Mouse (Mus musculus) embryo, embryonic 10.5 days (tissue): ENCODE measurements at regions not wholly inside any gene's neighbourhood (a gene's known extent, or its start where the extent isn't known, plus 50 kb on each side); places are given as distances from the start of the nearest gene placed in this dataset.

Experiments
- DNase-seq: peaks from one replicate; pipeline ENCODE4 v3.0.0-alpha.2; 2015; ENCODE audit warnings: low spot score

DNA sequence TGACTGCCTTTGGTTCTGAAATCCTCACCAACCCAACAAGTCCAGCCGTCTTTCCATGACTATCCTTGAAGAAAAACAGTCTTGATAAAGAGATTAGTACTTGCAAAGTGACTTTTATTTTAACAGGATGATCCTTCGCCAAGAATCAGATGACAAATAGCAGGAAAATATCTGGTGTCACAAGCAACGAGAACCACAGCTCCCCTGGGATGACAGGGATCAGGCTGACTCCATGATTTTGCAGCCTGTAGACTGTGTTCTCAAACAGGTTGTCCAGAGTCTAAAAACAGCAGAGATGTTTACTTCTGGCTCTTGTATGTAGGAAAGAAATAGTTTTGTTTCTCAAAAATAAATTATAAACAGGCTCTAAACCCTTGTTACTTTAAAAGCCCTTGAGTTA lies 63.3 kb downstream of the Tmem18 start:
- DNase-seq = no peak

DNA sequence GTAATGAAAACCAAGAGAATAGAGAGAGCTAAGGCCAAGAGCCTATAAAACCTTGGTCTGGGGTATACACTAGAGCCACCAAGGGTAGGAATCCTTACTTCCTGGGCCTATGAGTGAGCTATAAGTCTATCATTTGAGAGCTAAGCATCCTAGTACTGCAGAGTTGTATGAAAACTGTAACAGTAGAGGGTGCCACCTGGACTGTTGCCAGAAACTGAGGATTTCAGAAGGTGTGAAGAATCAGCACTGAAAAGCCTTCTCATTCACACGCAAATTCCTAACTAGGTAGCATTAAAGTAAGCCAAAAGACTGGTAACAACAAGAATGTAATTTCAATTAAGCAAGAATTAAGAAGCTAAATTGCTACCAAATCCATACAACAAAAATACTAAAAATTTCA lies 67.3 kb downstream of the Tmem18 start:
- no peak for DNase-seq

DNA sequence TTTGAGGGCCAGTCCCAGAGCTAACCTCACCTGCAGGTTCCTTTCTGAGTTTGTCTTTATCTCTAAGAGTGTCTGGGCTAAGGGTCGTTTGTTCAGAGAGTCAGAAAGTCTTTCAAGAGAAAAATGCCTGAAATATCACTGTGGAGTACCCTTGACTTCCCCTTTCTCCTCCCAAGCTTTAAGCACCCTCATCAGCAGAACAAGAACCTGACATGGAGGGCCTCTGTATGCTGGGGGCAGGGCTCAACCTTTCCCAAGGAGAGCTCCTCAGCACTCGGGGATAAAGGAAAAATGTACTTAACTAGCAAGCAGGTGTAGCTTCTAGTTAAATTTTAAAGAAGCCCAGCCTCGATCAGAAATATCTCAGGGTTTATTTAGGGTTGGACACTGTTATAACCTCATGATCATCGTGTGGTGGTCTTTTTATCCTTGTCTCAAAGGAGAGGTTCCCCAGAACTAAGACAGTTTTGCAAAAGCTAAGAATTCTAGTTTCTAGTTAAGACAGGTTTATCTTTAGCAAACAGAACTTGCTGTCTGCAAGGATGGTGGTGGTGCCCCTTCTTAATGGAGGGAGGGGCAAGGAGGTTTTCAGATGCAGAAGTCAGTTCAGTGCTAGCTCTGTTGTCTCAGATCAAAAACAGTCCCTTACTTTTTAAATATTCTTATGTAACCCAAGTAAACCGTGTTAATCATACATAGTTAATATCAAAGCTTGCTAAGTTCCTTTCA lies 70.3 kb downstream of the Tmem18 start:
- no peak for DNase-seq

DNA sequence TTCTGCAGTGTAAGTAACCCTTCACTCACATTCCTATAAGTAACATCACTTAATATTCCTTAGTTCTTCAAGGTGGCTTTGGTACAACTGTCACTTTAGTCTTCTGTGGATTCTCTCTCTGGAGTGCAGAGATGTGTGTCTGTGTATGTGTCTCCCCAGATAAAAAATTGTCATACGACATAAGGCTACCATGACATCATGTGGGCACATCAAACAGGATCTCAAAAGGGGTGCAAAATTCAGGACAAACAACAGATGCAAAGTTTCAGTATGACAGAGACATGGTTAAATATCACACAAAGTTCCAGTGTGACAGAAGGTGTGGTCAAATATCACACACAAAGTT lies 70.8 kb downstream of the Tmem18 start:
- DNase-seq = no peak

DNA sequence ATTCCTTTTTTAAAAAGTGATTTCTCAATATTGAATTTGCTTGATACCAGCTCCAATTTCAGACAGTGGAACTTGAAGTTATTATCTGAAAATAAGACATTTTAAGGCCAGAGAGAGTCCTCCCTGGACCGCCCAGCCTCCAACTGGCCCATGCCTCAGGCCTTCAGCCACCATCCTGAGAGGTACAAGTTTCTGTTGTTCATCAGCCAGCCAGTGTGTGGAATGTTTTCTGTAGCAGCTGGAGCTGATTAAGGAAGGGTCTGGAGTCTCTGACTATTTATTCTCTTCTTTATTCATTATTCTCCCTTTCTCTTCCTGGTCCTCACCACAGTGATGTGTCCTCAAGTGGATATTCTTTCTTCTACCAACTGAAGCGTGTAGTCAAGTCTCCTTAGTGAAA lies 94.6 kb downstream of the Tmem18 start:
- DNase-seq = peak; percentile 59

DNA sequence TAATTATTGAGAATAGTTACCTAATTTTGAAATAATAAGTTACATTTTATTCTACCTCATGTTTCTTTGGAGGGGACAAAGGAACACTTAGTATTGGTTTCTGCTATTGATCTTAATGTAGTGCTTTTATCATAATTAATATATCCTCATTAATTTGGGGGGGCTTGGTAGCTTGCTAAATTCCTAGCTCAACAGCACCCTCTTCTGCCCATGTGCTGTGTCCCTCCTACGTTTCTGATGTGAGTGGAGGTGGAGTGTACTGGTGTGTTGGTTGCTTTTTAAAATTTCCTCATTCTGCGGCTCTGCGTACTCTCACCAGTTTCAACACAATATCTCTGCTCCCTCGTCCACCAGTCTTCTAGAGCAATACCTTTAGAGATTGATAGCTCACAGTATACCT lies 105.8 kb downstream of the Tmem18 start:
- DNase-seq = no peak

DNA sequence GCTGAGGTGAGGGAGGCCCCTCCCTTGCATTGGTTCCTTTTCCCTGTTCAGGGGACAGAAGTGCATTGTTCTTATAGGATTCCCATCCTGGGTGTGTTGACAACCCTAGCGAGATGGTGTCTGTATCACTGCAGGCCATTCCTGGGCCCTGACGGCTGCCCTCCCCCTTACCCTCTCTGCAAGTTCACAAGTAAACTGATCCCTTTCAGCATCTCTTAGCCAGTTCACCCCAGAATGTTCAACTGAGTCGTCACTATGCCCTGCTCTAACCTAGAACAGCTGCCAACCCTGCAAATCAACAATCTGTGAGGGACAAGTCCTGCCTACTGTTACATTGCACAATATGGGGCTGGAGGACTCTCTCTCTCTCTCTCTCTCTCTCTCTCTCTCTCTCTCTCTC lies 109.3 kb downstream of the Tmem18 start:
- DNase-seq = peak; percentile 19

DNA sequence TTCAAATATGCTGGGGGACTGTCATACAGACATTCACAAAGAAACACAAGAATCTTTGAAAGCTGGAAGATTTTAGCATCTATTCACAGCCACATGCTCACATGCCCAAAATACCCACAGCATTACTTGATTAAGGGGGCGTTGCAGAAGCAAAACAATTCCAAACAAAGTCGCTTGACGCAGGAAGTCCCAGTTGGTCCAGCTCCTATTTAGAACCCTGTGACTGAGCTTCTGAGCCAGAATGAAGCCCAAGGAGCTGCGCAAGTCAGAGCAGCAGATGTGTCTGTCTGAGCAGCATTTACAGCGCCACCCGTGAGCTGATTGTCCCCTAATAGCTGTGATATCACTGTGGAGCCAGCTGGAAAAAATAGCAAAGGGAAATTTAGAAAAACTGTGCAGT lies 114.0 kb downstream of the Tmem18 start:
- DNase-seq = no peak

DNA sequence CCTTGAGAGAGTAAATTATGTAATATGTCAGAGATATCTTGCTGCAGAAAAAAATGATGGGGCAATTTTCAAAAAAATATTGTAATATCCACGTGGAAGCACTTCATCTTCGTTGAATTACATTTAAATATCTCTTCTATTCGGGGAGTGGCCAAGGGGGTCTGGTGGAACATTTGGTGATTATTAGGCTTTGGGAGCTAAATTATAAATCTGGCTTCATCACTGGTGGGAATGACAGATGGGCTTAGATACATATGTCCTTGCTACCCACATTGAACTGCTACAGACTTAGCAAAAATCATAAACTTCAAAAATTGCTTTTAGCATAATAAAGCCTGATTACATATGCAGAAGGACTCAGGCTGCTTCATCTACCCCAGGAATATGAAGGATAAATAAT lies 119.5 kb downstream of the Tmem18 start:
- no peak for DNase-seq

DNA sequence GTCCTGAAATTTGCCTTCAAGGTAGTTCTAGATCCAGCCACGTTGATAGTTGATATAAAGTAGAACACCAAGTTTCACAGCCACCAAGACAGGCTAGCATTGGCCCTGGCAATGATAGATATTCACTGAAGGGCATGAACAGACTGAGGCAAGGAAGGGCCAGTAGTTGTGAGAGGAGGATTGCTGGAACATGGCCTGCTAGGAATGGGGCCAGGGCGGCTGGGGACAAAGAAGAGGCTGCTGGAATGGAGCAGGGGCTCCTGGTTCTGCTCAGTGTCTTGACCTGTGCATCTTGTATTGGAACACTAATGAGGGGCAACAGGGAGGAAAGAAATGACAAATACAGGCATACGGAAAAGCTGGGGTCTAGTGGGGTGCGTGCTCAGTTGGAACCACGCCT lies 123.0 kb downstream of the Tmem18 start:
- no peak for DNase-seq

DNA sequence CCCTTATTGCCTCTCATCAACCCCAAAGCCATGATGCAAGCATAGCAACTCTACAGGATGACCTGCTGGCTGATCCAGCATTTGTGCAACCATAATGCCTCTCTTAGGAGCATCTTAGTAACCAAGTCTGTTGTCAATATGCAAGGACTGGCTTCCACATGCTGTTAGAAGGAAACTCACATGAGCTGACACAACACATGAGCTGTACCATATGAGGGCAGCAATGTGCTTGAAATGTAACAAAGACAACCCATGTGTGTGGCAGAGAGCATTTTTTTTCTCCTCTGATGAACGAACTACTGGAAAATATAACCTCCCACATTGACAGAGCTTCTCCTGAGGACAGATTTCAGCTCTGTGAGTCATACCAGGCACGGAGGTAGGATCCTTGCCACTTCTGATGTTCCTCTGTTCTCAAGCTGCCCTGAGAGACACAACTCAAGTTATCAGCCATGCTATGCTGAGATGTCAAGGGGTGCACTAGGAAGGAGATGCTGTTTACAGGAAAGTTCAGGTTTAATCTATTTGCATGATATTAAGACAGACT lies 124.5 kb downstream of the Tmem18 start:
- no peak for DNase-seq

DNA sequence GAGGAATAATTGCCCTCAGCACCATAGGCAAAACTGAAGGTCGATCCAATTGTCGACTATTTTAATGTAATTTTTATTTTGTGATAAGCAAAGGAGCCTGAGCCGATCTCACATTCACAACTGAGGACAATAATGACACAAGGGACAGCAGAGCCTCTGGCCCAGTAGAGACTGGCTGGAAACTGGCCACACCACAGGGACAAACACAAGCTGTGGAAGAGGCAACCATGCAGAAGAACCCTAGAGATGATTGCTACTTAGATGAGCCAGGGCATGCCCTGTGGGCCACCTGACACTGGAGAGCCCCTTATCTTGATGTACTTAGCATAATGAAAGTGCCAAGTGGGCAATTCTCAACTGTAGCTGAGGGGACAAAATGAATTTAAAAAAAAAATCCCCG lies 126.3 kb downstream of the Tmem18 start:
- DNase-seq = no peak

DNA sequence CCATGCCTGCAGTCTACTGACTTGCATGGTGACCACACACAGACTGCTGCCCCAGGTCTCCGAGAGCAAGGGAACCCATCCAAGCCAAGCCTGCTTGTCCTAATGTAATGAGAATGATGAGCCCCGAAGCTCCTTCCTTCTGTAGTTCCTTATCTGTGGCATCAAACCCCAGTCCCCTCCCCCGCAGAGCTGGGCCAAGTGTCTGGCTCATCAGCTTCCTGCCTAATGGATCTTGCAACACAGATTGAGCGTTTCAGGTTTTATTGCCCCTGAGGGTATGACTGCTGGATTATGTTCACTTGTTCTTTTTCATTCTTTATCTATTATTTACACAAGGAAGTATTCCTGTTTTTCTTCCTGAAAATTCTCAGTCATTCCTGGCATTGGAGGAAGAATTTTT lies 142.5 kb downstream of the Tmem18 start:
- peak; percentile 7 for DNase-seq

DNA sequence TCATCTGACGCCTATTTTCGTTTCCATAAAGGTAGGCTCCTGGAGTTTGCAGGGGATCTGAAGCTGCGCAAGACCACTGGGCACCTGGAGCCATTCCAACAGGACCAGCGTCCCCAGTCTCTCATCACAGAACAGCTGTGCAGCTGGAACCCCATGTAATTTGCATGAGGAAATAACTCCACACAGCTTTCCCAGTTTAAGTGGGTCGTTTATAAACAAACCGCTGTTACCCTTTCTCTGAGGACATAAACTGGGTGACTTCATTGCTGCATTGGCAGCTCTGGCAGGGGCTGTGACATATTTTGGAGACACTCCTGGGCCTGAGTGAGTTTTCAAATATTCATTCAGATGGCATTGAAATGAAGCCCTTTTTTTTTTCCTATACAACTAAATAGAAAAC lies 145.2 kb downstream of the Tmem18 start:
- no peak for DNase-seq

DNA sequence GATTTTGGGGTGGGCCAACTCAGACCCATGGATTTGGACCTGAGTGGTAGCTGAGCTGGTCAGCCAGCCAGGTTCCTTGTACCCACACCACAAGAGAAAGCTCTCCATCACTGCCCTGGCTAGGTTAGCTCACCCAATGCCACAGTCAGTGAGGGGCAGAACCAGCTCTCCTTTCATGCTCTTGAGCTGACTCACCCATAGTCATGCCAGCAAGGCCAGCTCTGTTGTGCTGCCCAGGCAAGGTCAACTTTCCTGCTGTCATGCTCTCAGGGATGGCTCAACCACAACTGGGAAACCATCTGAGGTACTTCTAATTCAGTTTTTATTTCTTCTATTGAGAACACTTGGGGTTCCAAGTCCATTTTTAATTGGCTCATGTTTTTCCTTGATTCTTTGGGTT lies 116.5 kb upstream of the Alkal2 start:
- DNase-seq = no peak

DNA sequence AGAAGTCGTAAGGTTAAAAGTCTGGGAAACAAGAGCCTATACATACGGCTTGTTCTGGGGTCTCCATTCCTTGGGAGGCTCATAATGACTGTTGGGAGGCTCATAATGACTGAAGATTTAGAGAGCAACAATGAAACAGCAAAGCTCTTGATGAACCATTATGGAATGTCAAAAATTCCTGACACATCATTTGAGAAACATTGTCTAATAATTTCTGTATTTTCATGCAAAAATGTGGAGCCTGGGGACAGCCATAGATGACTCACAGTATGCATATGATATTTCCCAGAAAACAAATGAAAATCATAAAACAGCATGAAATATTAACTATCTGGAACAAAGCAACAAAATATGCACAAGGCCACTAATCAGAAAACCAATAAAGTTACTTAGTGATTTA lies 90.8 kb upstream of the Alkal2 start:
- no peak for DNase-seq

DNA sequence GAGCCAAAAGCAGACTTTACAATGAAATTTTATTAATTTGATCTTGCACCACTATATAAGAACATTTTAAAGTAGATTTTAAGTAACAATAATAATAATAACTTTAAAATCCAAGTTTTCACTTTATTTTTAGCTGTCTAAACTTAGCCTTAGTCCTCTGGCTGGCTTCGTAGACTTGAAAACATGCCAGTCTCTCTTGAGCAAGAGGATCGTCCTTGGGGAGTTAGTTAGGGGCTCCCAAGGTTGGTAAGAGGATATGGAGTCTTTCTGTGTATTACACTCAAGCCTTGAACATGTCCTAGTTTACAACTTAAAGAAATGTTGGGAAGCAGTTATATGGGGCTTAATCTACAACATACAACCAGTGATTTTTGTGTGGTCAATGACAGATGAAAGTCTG lies 68.0 kb upstream of the Alkal2 start:
- no peak for DNase-seq

DNA sequence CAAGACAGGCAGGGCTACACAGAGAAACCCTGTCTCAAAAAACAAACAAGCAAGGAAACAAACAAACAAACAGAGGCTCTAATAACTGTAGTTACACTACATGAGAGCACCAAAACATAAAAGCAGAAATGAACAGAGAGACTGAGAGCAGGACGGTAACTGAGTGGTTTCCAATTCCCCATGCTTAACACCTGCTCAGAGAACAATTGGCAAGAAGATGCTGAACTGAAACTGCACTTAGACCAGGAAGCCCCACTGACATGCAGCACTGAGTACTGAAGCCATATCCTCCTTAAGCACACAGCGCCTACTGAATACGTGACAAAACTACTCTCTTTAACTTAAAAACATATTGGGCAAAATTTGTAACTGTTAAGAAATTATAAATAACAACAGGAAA lies 52.7 kb upstream of the Alkal2 start:
- no peak for DNase-seq
